Mouse (Mus musculus): ENCODE data around the gene Marveld1. TPM values are rescaled to one million over a fixed set of nuclear protein-coding genes. Genes with fewer than 3 reads are reported as not detected.

Marveld1 gene
- 15.8 TPM for polyA plus RNA-seq (2017; shearing (Covaris generic))

GRCm38 (mm10) chr19:42147170-42147768 lies at the start of gene Marveld1:
Marveld1 (plus strand) TSS chr19:42147400.

GRCm38 (mm10) chr19:42128787-42129508 lies 18.3 kb upstream of the Marveld1 start, which contains the start of gene Avpi1:
Avpi1 (minus strand) TSS chr19:42129059.

GRCm38 (mm10) chr19:42163764-42164163 lies 16.6 kb downstream of the Marveld1 start, which contains the start of gene Zfyve27:
Zfyve27 (plus strand) TSS chr19:42163951.

Other genes with a start within 250 kb of the Marveld1 start
- gene Pgam1, start 235.5 kb upstream of the Marveld1 start, polyA plus RNA-seq (2017; shearing (Covaris generic)), result 146 TPM
- gene Exosc1, start 214.0 kb upstream of the Marveld1 start, polyA plus RNA-seq (2017; shearing (Covaris generic)), result 64.2 TPM
- 35.3 TPM for gene Zdhhc16, start 213.9 kb upstream of the Marveld1 start, polyA plus RNA-seq (2017; shearing (Covaris generic))
- 59.3 TPM for gene Mms19, start 166.2 kb upstream of the Marveld1 start, polyA plus RNA-seq (2017; shearing (Covaris generic))
- 4.7 TPM for gene Ubtd1, start 165.6 kb upstream of the Marveld1 start, polyA plus RNA-seq (2017; shearing (Covaris generic))
- not detected for gene Ankrd2, start 111.4 kb upstream of the Marveld1 start, polyA plus RNA-seq (2017; shearing (Covaris generic))
- gene Hoga1, start 101.8 kb upstream of the Marveld1 start, polyA plus RNA-seq (2017; shearing (Covaris generic)), result 0.23 TPM
- gene 4933411K16Rik, start 95.2 kb upstream of the Marveld1 start, polyA plus RNA-seq (2017; shearing (Covaris generic)), result not detected
- 0.69 TPM for gene Morn4, start 61.0 kb upstream of the Marveld1 start, polyA plus RNA-seq (2017; shearing (Covaris generic))
- gene Pi4k2a, start 56.9 kb upstream of the Marveld1 start, polyA plus RNA-seq (2017; shearing (Covaris generic)), result 59.8 TPM
- 26.1 TPM for gene Avpi1, start 18.3 kb upstream of the Marveld1 start, polyA plus RNA-seq (2017; shearing (Covaris generic))
- gene Zfyve27, start 16.6 kb downstream of the Marveld1 start, polyA plus RNA-seq (2017; shearing (Covaris generic)), result 56.3 TPM
- gene Sfrp5, start 54.9 kb downstream of the Marveld1 start, polyA plus RNA-seq (2017; shearing (Covaris generic)), result not detected
- not detected for gene Golga7b, start 100.2 kb downstream of the Marveld1 start, polyA plus RNA-seq (2017; shearing (Covaris generic))